Mouse (Mus musculus) ovary, adult 10 weeks (tissue): ENCODE measurements around the gene Tmem184c. TPM values are rescaled to one million over a fixed set of nuclear protein-coding genes. Genes with fewer than 3 reads are reported as not detected.

ENCODE experiments used
- polyA plus RNA-seq: library from polyadenylated mRNA; stranded (reverse); fragments of 350-450 nt; fragmentation: Illumina TruSeq; extraction: RNeasy Lipid Tissue Mini Kit (QIAGEN cat#74804); gene quantifications from one replicate; pipeline ENCODE4 v1.2.3, GENCODE M21; 2014

The Tmem184c gene
- 159 TPM for polyA plus RNA-seq

DNA sequence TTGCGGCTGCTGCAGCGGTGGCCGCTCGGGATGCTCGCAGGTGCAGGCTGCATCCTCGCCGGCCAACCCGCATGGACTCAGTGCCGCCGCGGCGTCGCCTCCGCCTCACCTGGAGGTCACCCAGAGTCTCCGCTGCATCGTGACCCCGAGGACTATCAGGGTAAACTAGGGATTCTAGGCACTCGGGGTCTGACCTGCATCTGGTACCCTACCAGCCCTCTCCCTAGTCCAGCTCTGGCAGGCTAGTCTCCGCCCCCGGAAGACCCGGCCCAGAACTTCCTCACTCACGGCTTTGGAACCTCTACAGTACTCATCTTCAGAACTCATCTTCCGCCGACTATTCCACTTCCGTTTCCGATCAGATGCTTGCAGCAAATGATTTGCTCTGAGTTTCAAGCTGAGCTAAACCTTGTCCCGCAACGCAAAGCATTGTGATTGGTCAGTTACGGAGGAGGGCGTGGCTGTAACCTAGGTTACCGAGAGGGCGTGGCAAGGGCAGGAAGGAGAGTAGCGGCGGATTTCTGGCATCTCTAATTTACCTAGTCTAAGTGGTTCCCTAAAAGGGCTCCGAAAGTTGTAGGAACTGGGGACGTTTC, at the start of gene Tmem184c:
Gene Tmem184c (minus strand): TSS at position 325 of the 596 bp plus-strand sequence.

DNA sequence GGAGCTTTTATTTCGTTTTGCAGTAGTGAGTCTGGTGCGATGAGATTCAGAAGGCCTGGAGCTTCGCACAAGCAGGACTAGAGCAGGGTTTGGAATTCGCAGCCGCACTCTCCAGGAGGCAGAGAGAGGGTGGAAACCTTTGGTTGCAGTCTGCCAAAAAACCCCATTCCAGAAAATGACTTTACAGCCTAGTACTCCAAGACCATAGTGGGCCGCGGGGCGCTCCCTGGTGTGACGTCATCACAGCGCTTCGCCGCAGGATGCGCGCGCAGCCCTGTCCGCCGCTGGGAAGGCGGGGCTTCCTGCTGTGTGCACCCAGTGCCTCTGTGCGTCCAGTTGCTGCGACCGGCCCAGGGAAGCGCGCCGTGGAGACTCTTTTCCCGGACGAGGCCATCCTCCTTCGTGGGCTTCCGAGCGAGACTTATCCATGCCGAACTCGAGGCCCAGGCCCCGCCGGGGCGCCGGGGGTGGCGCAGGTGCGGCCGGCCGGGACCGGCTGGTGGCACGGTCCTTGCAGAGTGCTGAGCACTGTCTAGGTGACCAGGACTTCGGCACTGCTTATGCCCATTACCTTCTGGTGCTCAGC, 61.3 kb downstream of the Tmem184c start, which contains the start of gene Prmt9:
Gene Prmt9 (plus strand): TSS at position 277 of the 586 bp plus-strand sequence.

Other genes with a start within 250 kb of the Tmem184c start
- 56.3 TPM for gene Arhgap10, start 92.7 kb downstream of the Tmem184c start, polyA plus RNA-seq
- gene Prmt9, start 61.3 kb downstream of the Tmem184c start, polyA plus RNA-seq = 34.6 TPM
- gene Ednra, start 113.8 kb upstream of the Tmem184c start, polyA plus RNA-seq = 82.4 TPM